Mouse (Mus musculus) heart, postnatal 4 days (tissue): Measurements from ENCODE around the gene Pik3ca. TPM values are rescaled to one million over a fixed set of nuclear protein-coding genes. Genes with fewer than 3 reads are reported as not detected.
A peak's percentile ranks its signal among the peaks of the same experiment; 100 is the strongest.
"Not testable (repeated sequence)": the region's sequence is repeated elsewhere in the genome, so short reads cannot be mapped to it uniquely, and the experiment has no call there.

Source experiments
- DNase-seq: peaks from one replicate; pipeline ENCODE4 v3.0.0; 2021
- total RNA-seq, 2 experiments: library from RNA; stranded (reverse); gene quantifications; 2 replicates each; pipeline ENCODE4 v1.2.3; 2021

The Pik3ca gene
- total RNA-seq, 2 experiments from 2014 or later = 42.0 to 44.3 TPM

DNA sequence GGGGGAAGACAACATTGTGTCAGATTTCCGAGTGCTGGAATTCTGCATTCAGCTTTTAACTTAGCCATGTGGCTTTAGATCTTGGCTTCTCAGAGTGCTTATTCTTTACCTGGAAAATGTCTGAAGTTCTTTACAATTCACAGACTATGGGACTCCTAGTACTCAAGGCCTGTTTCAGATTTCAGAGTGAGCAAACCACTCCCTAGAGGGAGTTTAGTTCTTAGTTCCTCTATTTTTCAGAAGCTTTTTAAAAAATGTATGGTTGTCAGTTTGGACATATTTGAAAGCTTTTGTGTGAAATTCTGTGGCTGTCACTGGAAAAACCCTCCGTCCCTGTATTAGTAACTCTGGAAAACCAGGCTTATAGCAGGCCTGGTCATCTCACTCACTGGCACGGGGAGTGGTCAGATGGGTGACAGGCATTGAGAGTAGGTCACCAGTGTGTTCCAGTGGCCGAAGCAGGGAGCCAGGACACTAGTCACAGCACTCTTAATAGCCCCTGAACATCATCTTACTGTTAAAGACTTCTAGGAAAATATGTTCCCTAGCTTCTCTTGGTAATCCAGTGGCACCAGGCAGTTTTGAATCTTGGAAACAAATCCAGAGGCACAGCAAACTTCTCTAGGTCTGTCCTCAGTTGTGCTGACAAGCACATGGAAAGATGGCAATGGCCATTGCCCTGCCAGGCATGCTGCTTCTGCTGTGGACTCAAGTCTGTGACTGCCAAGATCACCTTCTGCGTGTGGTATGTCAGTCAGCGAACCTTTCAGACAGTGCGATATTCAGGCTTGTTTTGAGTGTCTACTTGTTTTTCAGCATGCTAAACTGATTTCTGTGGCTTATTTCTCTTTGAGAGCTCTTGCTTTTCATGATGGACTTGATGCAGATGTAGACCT lies 5.8 kb downstream of the Pik3ca start:
- no peak for DNase-seq

DNA sequence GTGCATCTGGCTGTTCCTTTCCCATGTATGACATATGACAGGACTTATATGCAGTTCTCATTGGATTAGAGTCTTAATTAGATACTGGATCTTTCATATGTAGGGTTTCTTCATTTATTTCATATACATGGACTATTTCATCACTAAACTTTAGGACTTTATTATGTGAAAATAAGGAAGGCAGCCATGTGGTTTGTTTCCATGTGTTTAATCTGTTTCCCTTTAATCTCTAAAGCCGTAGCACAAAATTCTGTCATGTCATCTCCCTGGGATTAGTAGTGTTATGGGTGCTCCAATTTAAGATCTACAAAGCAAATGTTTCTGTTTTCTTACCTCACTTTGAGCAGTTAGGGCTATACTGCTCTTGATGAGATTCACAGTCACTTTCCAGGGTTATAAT lies 8.2 kb downstream of the Pik3ca start:
- DNase-seq = no peak

DNA sequence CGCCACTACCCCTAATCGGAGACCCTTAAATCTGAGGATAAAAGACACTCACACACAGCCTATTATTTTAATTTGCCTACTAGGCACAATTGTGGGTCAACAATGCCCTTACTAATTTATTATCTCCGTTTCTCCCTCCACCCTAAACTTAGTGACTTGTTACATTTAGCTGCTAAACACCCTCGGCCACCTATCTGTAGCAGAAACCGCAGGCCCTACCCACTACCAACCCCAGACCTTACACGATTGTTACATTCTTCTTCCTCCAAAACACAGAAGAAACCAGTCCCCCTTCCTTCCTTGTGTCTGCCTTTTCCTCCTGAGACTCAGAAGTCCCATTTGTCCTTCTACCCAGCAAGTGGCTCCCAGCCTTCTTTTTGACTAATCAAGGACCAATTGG lies 9.3 kb downstream of the Pik3ca start:
- DNase-seq = no peak

GRCm38 (mm10) chr3:32408811-32409273 lies 11.4 kb downstream of the Pik3ca start:
- DNase-seq = no peak

DNA sequence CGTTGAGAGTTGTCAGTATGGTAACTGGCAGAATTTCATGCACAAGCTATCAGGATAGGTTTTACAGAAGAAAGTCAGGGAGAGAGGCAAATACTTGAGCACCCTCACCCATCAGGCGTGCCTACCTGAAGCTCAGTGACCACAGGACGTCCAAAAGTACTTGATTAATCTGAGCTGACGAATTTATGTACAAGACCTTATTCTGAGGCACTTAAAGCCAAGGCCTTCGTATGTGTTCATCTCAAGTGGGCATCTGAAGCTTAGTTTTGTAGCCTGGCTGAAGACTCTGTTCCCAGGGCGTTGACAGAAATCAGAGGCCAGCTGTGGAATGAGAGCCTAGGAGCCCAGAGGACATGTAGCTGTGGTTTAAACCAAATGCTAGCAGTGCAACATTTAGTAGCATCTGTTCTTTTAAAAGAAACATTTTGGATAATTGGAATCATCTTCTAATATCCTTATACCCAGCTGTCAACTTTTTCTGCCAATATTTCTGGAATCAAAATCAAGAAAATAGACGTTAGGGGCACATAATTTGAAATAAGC lies 15.1 kb downstream of the Pik3ca start:
- DNase-seq = no peak

DNA sequence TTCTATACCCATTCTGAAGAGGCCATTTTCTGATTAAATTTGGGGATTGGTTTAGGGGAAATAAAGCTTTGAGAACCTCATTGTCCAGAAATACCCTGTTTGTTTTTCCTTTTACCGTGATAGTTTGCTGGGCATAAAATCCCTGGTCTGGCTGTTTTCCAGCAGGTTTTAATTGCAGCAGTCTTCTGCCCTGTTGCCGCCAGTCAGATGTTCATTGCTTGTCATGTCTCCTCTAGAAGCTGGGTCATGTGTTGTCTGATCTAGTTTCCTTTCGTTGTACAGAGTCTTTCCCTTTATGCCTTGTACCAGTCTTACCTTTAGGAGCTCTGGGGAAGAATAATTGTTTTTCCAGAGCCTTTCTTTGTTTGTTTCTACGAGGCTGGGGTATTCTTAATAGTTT lies 16.9 kb downstream of the Pik3ca start:
- DNase-seq = no peak

- no peak for DNase-seq
Observed at GRCm38 (mm10) chr3:32415370-32416309, 18.2 kb downstream of the Pik3ca start.

GRCm38 (mm10) chr3:32417751-32418211 lies 20.3 kb downstream of the Pik3ca start:
- DNase-seq = peak; percentile 39

- no peak for DNase-seq
Observed at GRCm38 (mm10) chr3:32419866-32420265, 22.4 kb downstream of the Pik3ca start.

DNA sequence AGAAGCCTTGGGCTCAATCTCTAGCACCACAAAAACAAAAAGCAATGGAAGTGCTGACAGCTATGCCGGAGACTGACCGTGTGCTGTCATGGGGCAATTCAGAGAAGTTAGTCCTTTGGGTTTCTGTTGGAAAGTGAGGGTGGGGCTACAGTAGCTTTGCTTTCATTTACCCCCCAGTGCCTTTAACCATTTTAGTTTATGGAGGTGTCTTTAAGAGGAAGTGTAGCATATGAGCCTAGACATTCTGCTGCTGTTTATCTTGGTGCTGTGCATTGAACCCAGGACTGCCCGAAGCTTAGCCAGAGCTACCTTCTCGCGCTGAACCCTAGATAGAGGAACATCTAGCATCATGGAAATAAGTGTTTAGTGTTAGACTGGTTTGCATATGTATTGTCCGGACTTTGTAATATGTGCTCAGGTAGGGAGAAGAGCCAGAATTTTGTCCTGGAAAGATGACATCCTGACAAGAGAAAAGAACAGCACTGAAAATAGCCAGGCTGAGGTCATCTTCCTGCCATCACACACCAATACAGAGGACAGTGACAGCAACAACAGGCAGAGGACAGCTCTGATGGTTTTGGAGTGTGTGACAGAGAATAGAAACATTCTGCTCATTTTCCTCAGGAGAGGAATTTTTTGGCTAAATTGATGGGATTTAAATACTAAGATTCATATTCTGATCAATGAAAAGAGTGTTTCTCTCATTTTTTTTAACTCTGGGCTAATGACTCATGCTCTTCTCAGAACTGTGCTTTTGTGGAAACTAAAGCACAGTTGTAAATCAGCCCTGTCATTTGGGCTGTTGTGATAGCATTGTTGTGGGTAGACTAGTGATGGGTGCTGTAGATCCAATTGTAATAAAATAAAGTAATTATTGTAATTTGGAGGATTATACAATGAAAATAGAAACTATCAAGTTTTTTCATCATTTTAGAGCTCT lies 23.9 kb downstream of the Pik3ca start:
- DNase-seq = no peak

GRCm38 (mm10) chr3:32427695-32428094 lies 30.2 kb downstream of the Pik3ca start:
- no peak for DNase-seq

DNA sequence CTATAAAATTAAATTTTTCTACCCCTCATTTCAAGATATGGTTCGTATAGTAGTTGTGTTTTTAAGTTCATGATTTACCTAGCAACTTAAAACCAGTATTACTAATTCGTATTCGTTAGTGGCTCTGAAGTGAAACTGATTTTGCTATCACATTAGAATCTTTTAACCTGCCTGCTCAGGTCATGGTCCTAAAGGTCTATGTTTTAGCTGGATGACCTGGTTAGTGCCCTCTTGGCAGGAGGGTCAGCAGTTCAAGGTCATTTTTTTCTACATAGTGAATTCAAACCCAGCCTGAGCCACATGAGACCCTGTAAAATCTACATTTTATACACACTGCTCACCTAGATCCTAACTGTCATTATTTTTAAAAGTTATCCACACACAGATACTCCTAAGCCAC lies 30.9 kb downstream of the Pik3ca start:
- DNase-seq = no peak

DNA sequence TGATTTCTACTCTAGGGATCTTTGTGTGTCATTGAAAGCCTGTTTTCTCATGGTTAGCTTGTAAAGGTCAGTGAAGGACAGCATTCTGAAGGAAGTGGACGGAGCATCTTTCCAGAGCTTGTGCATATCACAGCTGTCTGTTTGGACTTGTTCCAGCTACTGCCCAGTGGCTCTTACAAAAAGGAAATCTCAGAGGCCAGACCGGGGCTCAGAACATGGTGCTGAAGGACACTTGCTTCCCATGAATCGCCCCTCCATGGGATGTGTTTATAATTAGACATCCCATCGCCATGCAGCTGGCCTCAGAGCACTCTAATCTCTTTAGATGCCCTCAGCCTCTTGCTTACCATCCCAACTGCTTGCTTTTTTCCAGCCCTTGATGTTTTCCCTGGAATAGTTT lies 31.4 kb downstream of the Pik3ca start:
- DNase-seq = peak; percentile 65

- not testable (repeated sequence) for DNase-seq
Observed at GRCm38 (mm10) chr3:32429351-32429750, 31.9 kb downstream of the Pik3ca start.

DNA sequence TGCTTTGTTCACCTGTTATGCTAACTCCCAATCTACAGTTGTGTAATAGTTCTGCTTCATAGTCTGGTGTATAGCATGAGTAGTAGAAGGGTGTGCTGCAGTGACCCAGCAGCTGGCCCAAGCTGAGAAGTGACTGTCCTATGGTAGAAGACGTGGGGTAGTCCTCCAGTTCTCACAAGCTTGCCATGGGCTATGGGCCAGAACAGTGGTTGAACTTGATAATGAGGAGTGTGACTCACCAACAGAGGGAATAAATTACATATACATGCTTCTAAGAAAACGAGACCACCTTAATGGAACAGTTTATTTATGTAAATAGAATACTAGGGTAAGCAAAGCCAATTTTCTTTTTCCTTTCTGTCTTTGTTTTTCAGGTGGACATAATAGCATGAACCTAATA lies 32.9 kb downstream of the Pik3ca start:
- DNase-seq = peak; percentile 36

GRCm38 (mm10) chr3:32434016-32434415 lies 36.5 kb downstream of the Pik3ca start:
- DNase-seq = no peak

- no peak for DNase-seq
Observed at GRCm38 (mm10) chr3:32436101-32436500, 38.6 kb downstream of the Pik3ca start.

DNA sequence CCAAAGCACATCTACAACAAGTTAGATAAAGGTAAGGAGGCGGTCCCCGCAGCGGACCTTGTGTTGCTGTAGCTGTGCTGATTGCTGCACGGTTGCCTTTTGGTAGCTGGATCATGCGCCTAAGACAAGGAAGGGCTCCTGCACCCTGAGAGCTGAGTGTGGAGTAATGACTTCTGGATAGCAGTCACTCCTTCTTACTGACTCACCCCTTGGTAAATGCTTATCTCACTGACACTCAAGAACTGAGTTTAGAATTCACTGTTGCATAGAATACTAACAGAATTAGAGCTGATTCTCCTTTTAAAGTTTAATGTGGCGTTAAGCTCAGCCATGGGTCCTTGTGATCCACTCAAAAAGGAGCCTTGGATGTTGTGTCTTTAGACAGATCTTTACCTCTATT lies 39.8 kb downstream of the Pik3ca start:
- DNase-seq = no peak

- no peak for DNase-seq
Observed at GRCm38 (mm10) chr3:32437820-32438219, 40.3 kb downstream of the Pik3ca start.

DNA sequence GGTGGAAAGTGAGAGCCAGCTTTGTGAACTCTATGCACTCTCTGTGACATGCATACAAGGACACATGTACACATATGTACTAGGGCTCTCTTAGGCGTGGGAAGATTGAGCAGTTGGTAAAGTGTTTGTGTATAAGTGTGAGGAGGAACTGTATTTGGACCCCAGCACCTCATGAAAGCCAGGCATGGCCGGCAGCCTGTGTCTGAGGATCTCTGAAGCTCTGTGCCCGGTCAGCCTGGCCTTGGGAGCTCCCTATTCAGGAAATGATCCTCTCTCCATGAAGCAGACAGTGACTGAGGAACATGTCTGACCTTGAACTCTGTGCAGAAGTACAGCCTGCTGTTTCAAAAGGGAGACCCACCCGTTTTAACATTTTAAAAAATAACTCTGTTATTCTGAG lies 41.2 kb downstream of the Pik3ca start:
- no peak for DNase-seq

DNA sequence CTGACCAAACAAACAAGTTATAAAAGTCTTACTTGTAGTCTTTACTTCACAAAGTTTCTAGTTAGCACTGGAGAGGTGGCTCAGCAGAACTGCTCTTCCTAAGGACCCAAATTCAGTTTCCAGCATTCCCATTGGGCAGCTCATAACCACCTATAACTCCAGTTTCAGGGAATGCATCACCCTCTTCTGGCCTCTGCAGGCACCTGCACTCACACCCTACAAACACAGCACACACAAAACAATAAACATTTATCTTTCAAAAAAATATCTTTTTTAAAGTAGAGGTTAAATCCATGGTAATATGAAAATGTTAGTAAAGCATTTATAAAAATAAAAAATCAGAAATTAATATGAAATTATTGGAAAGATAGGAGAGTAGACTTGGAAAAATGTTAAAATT lies 44.2 kb downstream of the Pik3ca start:
- DNase-seq = no peak
